Mouse (Mus musculus): ENCODE measurements around the gene Zmat1. TPM values are rescaled to one million over a fixed set of nuclear protein-coding genes. Genes with fewer than 3 reads are reported as not detected.

Gene Zmat1
- polyA plus RNA-seq, 1 experiment from 2014 or later = 6.5 TPM

- Histone ChIP-seq H3K9ac (ENCODE audit: low read length) (0 out of 2 replicates have a peak overlapping the region, but pooled peaks have one; percentile 21), H3K4me1 (ENCODE audit: control insufficient read depth, insufficient read depth, low read length) (no peaks in the 10 kb centered on the region), H3K27me3 (replicated peaks; ENCODE audit: control insufficient read depth, insufficient read depth, low read length) (no peaks in the 10 kb centered on the region), H3K4me3 (ENCODE audit: low read depth, low read length) (peak overlapping the region; percentile 24), H3K36me3 (ENCODE audit: control insufficient read depth, insufficient read depth, low read length) (no peaks in the 10 kb centered on the region), H3K27ac (ENCODE audit: low read depth, low read length) (no peak overlapping the region), H3K4me2 (ENCODE audit: low read length) (peak overlapping the region; percentile 43), H3K9me3 (replicated peaks; ENCODE audit: control insufficient read depth, low read length) (no peaks in the 10 kb centered on the region)
- 54% methylated on average over 47 of the region's 53 CpGs for WGBS
- DNase-seq (ENCODE audit: low spot score) = peak; percentile 85
- peak; percentile 97 for ATAC-seq
These were observed 45.5 kb downstream of the Zmat1 start for GRCm38 (mm10) chrX:134963305-134964094.

GRCm38 (mm10) chrX:134930361-134930760, 78.6 kb downstream of the Zmat1 start:
- no peak overlapping the region for H3K4me3 ChIP-seq (ENCODE audit: low read depth, low read length)
- 42% methylated on average over 5 of the region's 5 CpGs for WGBS
- H3K36me3 ChIP-seq (ENCODE audit: control insufficient read depth, insufficient read depth, low read length) = no peaks in the 10 kb centered on the region
- no peak overlapping the region for H3K4me2 ChIP-seq (ENCODE audit: low read length)
- no peaks in the 10 kb centered on the region for H3K9me3 ChIP-seq (replicated peaks; ENCODE audit: control insufficient read depth, low read length)
- H3K27me3 ChIP-seq (replicated peaks; ENCODE audit: control insufficient read depth, insufficient read depth, low read length) = no peaks in the 10 kb centered on the region
- H3K27ac ChIP-seq (ENCODE audit: low read depth, low read length) = no peak overlapping the region
- ATAC-seq (no peak), DNase-seq (ENCODE audit: low spot score) (peak; percentile 55)
- H3K9ac ChIP-seq (ENCODE audit: low read length) = no peak overlapping the region
- H3K4me1 ChIP-seq (ENCODE audit: control insufficient read depth, insufficient read depth, low read length) = no peaks in the 10 kb centered on the region

GRCm38 (mm10) chrX:134929927-134930326, 79.1 kb downstream of the Zmat1 start:
- no peak overlapping the region for H3K4me2 ChIP-seq (ENCODE audit: low read length)
- H3K4me3 ChIP-seq (ENCODE audit: low read depth, low read length) = no peak overlapping the region
- no peak overlapping the region for H3K9ac ChIP-seq (ENCODE audit: low read length)
- no peaks in the 10 kb centered on the region for H3K9me3 ChIP-seq (replicated peaks; ENCODE audit: control insufficient read depth, low read length)
- H3K4me1 ChIP-seq (ENCODE audit: control insufficient read depth, insufficient read depth, low read length) = no peaks in the 10 kb centered on the region
- no peak overlapping the region for H3K27ac ChIP-seq (ENCODE audit: low read depth, low read length)
- H3K36me3 ChIP-seq (ENCODE audit: control insufficient read depth, insufficient read depth, low read length) = no peaks in the 10 kb centered on the region
- WGBS = 75% methylated on average over 5 of the region's 5 CpGs
- no peak for ATAC-seq
- no peaks in the 10 kb centered on the region for H3K27me3 ChIP-seq (replicated peaks; ENCODE audit: control insufficient read depth, insufficient read depth, low read length)
- DNase-seq (ENCODE audit: low spot score) = no peak

GRCm38 (mm10) chrX:134925058-134925457, 84.0 kb downstream of the Zmat1 start:
- Histone ChIP-seq H3K9me3 (replicated peaks; ENCODE audit: control insufficient read depth, low read length) (no peaks in the 10 kb centered on the region), H3K4me2 (ENCODE audit: low read length) (no peak overlapping the region), H3K4me3 (ENCODE audit: low read depth, low read length) (no peak overlapping the region), H3K36me3 (ENCODE audit: control insufficient read depth, insufficient read depth, low read length) (no peaks in the 10 kb centered on the region), H3K27ac (ENCODE audit: low read depth, low read length) (no peak overlapping the region), H3K4me1 (ENCODE audit: control insufficient read depth, insufficient read depth, low read length) (no peaks in the 10 kb centered on the region), H3K27me3 (replicated peaks; ENCODE audit: control insufficient read depth, insufficient read depth, low read length) (no peaks in the 10 kb centered on the region), H3K9ac (ENCODE audit: low read length) (no peak overlapping the region)
- ATAC-seq = no peak
- peak; percentile 74 for DNase-seq (ENCODE audit: low spot score)

- ATAC-seq = no peak; the same call in 1 of the 2 replicates
- no peak overlapping the region for H3K9ac ChIP-seq (ENCODE audit: low read length)
- no peak overlapping the region for H3K4me3 ChIP-seq (ENCODE audit: low read depth, low read length)
- H3K4me2 ChIP-seq (ENCODE audit: low read length) = no peak overlapping the region
- no peaks in the 10 kb centered on the region for H3K36me3 ChIP-seq (ENCODE audit: control insufficient read depth, insufficient read depth, low read length)
- no peak overlapping the region for H3K27ac ChIP-seq (ENCODE audit: low read depth, low read length)
- no peaks in the 10 kb centered on the region for H3K27me3 ChIP-seq (replicated peaks; ENCODE audit: control insufficient read depth, insufficient read depth, low read length)
- WGBS = 66% methylated on average over 7 of the region's 7 CpGs
- DNase-seq (ENCODE audit: low spot score) = peak; percentile 49
- no peaks in the 10 kb centered on the region for H3K4me1 ChIP-seq (ENCODE audit: control insufficient read depth, insufficient read depth, low read length)
- no peaks in the 10 kb centered on the region for H3K9me3 ChIP-seq (replicated peaks; ENCODE audit: control insufficient read depth, low read length)
These were observed 85.2 kb downstream of the Zmat1 start for GRCm38 (mm10) chrX:134923675-134924424.

Other genes with a start within 250 kb of the Zmat1 start
- 72.1 and 73.4 TPM in 2 replicates for gene Armcx2, start 200.0 kb downstream of the Zmat1 start, polyA plus RNA-seq (2014; fragmentation: Nextera tagmentation; extraction: Ambion mirVana)
- 0.15 and 0.42 TPM in 2 replicates for gene Nxf2, start 44.5 kb downstream of the Zmat1 start, polyA plus RNA-seq (2014; fragmentation: Nextera tagmentation; extraction: Ambion mirVana)
- not detected in 2 replicates for gene Gm15023, start 168.4 kb upstream of the Zmat1 start, polyA plus RNA-seq (2014; fragmentation: Nextera tagmentation; extraction: Ambion mirVana)
- gene Tceal6, start 201.5 kb upstream of the Zmat1 start, polyA plus RNA-seq (2014; fragmentation: Nextera tagmentation; extraction: Ambion mirVana) = 9.0 and 12.8 TPM in 2 replicates

Measured in forebrain, embryonic 14.5 days (tissue).